Mouse (Mus musculus) T-helper 2 cell (primary cell): ENCODE measurements around the gene Gm9611.

Experiments used
- in situ Hi-C: fragments of 300-600 bp; cut with MboI, MseI; formaldehyde crosslinking; loops from one replicate; pipeline ENCODE4 v1.15.1; 2025; ENCODE audit warnings: high pct_unique_total_duplicates

Gm9611 gene

GRCm38 (mm10) chr14:42297258-42297657 lies at the start of gene Gm9611:
Gm9611 (minus strand) TSS chr14:42297358.
- in situ Hi-C loops = loop anchor here (5.0 kb wide), 1 partner anchor 345 kb away; the partner anchor contains the start of gene Gm3633

- in situ Hi-C loops = loop anchor here (25.0 kb wide), 1 partner anchor 323 kb away; the partner anchor contains the start of gene Gm3543
These were observed 12.8 kb upstream of the Gm9611 start, which contains the start of gene Gm7995 for GRCm38 (mm10) chr14:42309910-42310309. Gm7995 (plus strand) TSS chr14:42310210.

- in situ Hi-C loops = loop anchor here (10.0 kb wide), 1 partner anchor 345 kb away; no protein-coding TSS in a partner anchor
These were observed 37.2 kb downstream of the Gm9611 start, which contains the start of gene Gm17026 for GRCm38 (mm10) chr14:42259948-42260347. Gm17026 (minus strand) TSS chr14:42260048.
